Mouse (Mus musculus) gastrocnemius, postnatal 25 days (tissue): ENCODE measurements around the gene Fam8a1. TPM values are rescaled to one million over a fixed set of nuclear protein-coding genes. Genes with fewer than 3 reads are reported as not detected.

ENCODE experiments used
- DNase-seq: peaks from one replicate; pipeline ENCODE4 v3.0.0; 2022
- long read RNA-seq, 2 experiments: library from polyadenylated mRNA; stranded (forward); transcript quantifications; one replicate each; pipeline ENCODE4 v2.0.0; 2021
- total RNA-seq, 2 experiments: library from RNA; stranded (reverse); gene quantifications; 1 replicate in 1 of 2; 2 replicates in 1 of 2; pipeline ENCODE4 v1.2.3; 2021

Gene Fam8a1
- 10 to 100 TPM; 21.3 to 21.9 TPM for total RNA-seq
- long read RNA-seq, experiment 1, transcript Fam8a1-201 (5 exons, 3,664 nt): major isoform, 7 of 11 reads
- long read RNA-seq, experiment 1, partial matches to known transcripts: 1 of 11 reads
- long read RNA-seq, experiment 1, other reads (novel, unspliced or antisense): 3 of 11 reads
- long read RNA-seq, experiment 2, transcript Fam8a1-201 (5 exons, 3,664 nt): major isoform, 5 of 9 reads
- long read RNA-seq, experiment 2, partial matches to known transcripts: 0 of 9 reads
- long read RNA-seq, experiment 2, other reads (novel, unspliced or antisense): 4 of 9 reads

DNA sequence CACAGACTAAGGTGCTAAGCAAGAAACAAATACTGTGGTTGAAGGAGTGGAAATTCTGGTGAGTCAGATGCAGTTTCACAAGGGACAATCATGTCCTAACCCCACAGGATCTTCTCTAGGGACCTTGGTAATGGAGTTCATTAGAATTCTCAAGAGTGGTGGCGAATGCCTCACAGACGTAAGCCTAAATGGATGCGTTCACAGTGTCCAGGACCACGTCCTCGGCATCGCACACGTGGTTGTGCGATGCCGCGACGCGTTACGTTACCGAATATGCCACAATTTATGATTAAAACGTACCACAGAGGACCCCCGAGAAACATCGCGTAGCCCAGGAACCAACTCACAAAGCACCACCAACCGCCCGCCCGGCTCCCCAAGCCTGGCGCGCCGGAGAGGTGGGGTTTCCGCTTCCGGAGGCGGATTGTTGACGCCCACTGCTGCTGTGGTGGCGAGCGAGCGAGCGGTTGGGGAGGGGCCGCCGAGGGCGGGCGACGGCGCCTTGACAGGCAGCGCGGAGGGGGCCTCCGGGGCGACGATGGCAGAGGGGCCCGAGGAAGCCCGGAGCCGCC, at the start of gene Fam8a1:
Gene Fam8a1, plus strand, starts transcription at position 475 of the 572 bp plus-strand sequence.
- DNase-seq: peak; percentile 89

DNA sequence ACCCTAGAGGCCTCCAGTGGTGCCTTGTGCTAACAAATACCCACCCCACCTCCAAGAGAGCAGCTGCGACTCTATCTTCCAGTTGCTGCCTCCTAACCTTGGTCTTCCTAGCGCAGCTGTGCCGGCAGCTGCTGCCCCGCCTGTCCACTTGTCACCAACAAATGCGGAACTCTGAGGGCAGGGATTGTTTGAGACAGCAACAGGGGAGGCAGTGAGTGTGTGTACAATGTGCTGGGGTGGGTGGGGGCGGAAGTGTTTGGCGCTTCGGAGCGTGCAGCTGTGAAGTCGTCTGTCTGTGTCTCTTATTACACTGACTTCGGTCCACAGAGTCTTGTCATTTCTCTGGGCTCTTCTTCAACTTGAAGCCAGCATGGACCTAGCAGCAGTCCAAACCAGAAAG, 49.7 kb upstream of the Fam8a1 start:
- peak; percentile 71 for DNase-seq

DNA sequence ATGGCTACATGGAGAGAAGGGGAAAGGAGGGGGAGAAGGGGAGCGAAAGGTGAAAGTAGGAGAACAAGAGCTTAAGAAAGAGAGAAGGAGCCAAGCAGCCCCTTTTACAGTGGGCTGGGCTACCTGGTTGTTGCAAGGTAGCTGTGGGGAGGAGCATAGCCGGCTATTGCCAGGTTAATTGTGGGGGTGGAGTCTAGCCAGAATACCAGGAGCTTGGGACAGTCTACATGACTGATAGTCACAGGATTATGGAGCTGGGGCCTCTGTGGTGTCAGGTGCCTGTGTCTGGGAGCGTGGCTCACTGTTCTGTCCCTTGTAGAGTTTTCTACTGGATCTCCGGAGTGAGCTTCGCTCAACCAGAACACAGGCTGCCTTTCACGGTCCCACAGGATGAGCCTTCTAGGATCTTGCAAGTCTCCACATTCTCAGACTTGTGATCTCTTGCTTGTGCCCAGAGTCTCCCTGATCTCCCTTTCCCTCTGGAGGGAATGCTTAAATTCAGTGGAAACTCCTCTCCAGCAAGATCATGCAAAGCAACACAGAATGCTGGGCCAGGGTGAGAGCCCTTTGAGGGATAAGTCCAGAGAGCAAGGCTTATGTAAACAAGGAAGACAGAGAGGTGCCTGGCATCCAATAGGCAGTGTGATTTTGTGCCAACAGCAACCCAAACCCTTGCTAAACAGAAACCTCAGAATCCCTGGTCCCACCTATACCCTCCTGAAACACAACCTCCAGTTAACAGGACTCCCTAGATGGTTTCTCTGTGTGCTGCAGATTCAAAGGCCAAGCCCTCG, 48.2 kb upstream of the Fam8a1 start:
- no peak for DNase-seq

DNA sequence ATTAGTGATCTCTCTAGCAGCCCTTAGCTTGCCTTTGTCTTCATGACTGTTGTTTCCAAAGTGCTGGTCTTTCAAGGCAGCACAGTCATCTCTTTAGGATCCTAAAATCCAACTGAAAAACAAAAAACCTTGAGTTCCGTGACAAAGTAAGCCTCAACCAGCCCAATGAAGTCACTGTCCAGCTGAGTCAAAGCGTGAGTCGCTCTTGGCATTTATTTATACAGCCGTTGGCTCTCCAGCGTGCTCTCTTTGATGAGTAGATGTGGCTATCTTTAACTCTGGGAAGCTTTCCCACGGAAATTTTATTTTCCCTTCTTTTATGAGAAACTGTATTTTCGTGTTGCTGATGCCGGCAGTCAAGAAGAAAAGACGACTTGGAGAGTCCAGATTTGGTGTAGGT, 42.7 kb upstream of the Fam8a1 start:
- no peak for DNase-seq

DNA sequence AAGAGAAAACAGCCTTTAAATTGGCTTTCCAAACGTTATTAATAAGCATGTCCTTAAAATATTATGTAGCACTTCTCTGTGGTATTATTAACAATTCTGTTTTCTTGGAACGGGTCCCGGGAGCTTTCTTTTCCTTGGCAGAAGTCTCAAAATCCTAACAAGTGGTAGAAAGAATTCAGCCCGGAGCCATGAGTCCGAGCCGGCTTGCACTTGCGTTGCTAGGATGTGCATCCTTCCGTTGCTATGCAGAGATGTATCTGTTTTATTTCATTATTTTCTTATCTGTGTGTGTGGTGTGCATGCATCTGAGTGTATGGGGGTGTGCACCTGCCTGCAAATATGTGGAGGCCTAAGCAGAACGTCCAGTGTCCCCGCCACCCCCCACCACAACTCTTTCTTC, 41.5 kb upstream of the Fam8a1 start:
- no peak for DNase-seq

DNA sequence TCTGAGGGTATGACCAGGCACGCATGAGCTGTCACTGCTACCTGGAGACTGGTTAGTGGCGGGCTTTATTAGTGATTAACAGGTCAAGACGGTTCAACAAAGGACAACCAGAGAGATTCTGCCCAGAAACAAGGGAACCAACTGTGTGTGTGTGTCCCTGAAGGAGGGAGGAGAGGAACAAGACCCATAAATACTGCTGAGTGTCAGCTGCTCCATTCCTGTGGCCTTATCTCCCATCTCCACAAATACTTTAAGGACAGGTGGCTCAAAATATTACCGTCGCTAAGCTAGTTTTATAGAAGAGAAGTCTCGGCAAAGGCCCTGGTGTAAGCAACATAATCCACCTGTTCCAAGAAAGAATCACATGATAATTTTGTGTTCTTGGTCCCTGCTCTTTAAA, 39.9 kb upstream of the Fam8a1 start:
- no peak for DNase-seq

DNA sequence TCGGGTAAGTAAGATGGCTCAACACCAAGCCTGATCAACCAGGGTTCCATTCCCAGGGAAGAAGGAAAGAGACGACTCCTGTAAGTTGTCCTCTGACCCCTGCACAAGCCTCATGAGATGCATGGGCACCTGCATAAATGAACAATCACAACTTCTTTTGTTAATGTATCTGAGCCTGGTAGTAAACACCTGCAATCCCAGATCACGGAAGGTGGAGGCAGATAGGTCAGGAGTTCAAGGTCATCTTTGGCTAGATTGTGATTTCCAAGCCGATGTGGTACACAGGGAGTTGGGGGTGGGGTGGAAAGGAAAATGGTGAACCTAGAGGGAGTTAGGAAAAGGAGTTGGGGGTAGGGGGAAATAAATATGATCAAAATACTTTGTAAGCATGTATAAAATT, 36.5 kb upstream of the Fam8a1 start:
- DNase-seq: no peak

DNA sequence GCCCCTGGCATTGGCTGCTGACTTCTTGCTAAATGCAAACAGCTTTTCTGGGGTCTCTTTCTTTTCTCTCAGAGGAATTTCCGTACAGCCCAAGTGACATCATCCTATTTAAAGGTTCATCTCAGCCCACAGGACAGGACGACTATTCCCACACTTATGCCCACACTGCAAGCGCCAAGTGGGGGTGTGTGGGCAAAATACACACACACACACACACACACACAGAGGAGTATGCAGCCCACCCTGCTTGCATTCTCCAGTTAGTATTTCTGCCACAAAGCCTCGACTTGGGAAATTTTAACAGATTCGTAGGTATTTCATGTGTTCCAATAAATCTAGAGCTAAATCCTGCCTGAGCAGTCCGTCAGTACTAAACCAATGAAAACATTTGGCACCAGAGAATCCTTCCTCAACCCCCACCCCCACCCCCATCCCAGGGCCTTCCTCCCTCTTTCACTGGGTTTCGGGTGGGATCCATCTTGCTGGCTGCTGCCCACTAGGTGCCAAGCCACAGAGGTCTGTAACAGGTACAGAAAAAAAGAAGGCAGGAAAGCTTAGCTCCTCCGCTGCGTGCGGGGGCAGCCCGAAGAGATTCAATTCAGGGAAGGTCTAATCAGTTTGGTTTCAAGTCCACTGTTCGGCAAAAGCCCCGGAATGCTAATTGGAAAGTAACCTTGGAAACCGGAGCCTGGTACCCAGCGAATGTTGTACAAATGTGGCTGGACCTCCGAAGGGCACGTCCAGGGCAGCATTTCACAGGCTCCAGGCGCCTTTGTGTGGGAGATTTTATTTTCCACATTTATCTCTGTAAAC, 35.8 kb upstream of the Fam8a1 start:
- no peak for DNase-seq

DNA sequence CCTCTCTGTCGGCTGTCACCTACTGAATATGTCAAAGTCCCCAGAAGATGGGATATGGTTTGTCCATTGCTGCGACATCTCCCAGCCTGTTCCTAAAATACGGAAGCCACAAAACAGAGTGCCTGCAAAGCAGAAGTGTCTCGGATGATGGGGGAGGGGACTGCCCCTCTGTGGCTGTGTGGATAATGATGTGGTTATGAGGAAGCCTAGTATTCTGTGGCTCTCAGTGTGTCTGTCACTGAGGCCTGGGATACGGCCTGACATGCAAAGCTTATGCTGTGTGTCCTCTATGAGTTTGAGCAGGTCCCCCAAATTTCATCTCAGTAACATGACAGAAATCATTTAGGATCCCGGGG, 35.2 kb upstream of the Fam8a1 start:
- DNase-seq: no peak

DNA sequence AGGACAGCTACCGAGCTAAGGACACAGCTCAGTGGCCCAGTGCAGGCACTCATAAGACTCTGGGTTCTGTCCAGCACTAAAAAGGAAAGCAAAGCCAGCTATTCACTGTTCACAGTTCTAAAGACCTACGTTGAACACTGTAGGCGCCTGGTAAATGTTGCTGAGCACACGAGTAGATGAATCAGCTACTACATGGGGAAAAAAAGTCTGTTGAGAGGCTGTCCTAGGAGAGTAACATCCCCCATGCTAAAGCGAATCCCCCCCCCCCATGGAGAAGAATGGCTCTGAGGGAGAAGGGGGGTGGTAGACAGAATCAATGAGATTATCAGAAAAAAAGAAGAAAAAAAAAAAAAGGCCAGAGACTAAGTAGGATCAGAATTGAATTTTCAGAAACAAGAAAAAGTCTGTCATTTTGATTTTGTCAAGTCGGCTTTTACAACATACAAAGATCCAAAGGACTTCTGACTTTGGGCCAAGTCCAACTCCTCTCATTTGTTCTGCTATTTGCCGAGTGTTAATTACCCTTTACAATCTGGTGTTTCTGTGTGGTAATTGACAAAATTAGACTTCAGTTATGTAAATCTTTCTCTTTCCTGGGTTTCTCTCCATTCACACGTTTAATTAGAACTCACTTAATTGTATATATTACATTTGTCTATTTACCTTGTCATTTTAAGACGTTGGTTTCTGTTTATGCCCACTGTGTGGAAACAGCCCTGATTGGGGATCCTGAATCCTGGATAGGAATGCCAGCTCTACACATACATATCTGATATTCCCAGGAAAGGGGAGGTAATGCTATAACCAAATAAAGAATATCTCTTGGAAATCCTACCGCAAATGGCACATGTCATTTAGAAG, 28.5 kb upstream of the Fam8a1 start:
- DNase-seq: no peak

DNA sequence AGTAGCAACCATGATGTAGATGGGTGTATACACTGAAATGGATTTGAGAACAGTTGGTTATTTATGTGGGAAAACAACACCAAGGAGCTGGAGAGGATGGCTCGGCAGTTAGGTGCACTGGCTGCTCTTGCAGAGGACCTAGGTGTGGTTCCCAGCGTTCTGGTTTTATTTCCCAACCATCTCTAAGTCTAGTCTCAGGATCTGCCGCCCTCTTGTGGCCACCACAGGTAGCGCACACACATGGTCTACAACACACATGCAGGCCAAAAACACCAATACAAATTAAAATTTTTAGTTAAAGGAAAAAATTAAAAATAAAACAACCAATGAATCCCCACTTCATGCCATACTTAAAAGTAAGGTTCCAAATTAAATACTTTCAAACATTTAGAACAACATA, 27.0 kb upstream of the Fam8a1 start:
- DNase-seq: no peak

DNA sequence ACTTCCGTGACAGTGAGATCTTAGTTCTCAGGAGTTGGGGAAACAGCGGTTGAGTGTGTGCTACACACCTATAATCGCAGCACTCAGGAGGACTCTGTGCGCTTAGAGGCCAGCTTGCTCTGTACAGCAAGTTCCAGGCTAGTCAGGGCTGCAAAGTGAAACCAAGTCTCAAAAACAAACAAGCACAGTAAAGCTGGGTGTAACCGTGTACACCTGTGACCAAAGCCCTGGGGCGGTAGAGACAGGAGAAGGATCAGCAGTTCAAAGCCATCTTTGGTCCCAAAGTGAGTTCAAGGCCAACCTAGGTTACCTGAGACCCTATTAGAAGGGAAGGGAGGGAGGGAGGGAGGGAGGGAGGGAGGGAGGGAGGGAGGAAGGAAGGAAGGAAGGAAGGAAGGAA, 25.1 kb upstream of the Fam8a1 start:
- DNase-seq: no peak

DNA sequence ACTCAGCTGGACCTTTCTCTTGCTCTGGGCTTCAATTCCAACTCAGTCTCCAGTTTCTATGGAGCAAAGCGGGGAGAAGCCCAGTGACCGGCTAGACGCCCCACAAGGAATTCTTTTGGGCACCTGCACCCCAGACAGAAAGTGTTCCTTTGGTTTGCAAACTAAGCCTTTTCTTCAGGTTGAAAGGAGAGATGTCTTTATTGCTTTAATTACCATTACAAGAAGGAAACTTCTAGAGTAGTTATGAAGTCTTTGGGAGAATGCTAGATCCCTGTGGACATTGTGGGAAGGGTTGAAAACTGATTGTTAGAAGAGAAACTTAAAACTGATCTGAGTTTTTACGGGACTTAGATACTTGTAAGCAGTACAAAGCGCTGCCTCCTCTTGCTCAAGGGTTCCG, 23.8 kb upstream of the Fam8a1 start:
- DNase-seq: no peak

DNA sequence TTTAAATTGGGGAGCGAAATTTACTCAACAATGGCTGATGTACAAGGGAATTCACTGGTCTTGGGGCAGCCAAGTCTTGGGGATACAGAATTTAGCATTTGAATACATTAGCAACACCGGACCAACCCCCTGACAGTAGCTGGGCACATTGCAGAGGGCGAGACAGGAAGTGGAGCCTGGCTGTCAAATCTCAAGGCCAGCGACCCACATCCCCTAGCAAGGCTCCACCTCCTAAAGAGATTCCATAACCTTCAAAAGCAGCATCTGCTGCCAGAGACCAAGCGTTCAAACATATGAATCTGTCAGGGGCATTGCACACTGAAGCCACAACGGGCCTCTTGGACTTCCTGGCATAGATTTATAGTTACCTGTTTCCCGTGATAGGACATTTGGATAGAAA, 17.5 kb upstream of the Fam8a1 start:
- no peak for DNase-seq

DNA sequence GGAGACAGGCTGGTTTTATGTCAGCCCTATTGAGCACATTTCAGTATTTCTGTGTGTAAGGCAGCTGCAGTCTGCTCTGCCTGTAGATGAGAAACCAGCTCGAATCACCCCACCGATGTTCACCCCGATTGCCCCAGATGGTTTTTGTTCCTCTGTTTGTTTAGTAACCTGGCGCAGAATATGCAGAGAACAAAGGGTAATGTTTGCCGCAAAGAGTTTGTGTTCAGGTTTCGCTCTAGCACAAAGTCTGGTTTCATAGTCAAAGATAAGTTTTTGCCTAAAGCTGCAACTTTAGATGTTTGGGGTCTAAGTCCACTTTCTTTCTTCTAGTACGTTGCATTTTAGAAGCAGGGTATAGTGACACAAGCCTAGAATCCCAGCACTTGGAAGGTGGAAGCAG, 16.7 kb upstream of the Fam8a1 start:
- no peak for DNase-seq

DNA sequence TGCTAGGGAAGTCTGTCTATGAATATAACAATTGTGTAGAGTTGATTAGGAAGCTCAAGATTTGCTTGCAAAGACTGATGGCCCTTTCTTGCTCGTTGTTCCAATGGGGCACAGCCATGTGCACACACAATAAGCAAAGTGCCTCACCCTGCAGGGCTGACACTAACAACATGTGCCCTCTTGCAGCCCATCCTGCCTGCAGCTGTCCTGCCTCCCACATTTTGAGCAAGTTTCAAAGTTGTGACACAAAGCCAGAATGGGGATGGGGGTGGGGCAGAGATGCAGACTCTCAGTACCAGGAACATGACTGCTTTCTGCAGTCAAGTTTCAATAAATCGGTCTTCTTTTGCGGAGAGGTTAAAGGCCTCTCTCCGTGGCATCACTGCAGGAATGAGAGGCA, 15.7 kb upstream of the Fam8a1 start:
- no peak for DNase-seq

DNA sequence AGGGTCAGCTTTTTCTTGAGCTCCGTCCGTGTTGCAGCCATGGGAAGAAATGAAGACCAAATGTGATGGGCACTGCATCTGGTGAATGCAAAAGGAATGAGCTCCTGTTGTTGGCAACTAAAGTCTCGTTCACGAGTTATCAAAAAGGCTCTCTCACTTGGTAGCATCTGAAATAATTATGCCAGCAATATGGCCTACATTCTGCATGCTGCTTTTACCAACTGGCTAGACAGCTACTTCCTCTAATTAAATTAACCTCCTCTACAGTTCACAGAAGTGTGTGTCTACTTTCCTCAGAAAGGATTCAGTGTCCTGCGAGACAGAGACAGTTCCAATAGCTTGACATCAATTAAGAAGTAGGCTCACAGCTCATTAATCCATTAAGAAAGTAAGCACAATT, 14.8 kb upstream of the Fam8a1 start:
- no peak for DNase-seq

DNA sequence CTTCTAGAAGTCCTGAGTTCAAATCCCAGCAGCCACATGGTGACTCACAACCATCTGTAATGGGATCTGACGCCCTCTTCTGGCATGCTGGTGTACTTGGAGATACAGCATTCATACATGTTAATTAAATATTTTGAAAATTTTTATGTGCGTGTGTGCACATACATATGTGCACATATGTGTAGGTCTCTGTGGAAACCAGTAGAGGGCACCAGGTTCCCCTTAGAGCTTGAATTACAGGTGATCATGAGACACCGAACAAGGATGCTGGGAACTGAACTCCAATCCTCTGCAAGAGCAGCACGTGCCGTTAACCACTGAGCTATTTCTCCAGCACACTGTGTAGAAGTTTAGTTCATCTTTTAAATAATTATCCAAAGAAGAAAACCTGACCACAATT, 10.1 kb upstream of the Fam8a1 start:
- DNase-seq: no peak

DNA sequence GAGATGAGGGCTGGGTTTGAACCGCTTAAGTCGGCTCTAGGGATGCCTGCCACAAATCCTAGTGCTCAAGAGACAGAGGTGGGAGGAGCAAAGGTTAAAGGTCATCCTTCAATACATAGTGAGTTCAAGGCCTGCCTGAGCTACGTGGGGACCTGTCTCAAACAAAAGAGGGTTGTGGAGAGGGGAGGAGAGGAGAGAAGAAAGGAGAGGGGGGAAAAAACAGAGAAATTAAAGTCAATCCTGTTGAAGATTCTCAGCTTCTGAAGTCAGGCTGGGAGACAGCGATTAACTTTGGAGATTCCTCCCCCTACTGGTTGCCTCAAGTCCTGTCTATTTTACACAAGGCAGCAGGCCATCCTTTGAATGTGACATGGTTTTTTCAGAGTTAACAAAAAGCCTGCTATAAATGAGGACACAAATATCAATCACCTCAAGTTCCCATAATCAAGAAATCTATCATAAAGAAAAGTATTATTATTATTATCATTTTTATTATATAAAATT, 5.8 kb upstream of the Fam8a1 start:
- DNase-seq: no peak

DNA sequence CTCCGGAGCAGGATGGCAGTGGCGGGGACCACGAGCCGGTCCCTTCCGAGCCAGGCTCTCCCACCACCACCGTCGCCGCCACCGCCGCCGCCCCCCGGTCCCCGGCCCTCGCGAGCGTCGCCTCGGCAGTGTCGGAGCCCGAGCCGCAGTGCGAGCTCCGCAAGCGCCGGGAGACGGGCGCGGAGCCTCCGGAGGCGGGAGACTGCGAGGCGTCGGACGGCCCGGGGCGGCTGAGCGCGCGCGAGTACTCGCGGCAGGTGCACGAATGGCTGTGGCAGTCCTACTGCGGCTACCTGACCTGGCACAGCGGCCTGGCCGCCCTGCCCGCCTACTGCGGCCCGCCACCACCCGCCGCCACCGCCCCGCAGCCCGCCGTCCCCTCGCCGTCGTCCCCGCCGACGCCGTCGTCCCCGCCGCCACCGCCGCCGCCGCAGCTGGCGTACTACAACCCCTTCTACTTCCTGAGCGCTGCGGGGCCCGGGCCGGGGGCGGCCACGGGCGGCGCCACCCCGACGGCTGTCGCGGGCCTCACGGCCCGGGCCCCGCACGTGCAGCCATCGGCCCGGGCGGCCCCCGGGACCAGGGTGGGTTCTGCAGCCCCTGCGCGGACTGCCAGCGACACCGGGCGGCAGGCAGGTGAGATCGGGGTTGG, 424 bp downstream of the Fam8a1 start:
- peak; percentile 20 for DNase-seq

DNA sequence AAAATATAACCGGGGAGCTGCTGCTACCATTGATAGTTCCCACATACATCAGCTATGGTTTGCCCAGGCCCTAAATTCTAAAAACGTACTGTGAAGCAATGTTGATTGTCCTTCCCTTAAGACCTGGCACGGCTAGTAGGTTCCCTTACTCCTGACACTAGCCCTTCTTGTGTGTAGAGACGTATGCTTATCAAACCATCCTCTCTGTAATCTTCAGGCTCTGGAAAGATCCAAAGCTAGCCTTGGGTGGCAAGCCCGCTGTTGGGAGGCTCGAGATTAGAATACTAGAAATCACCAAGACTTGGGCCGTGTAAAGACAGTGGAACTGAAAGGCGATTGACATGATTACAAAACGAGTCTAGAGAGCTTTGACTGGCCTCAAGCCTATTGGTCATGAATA, 1.2 kb downstream of the Fam8a1 start:
- DNase-seq: no peak
